Mouse (Mus musculus): ENCODE measurements around the gene Rasl11a. TPM values are rescaled to one million over a fixed set of nuclear protein-coding genes. Genes with fewer than 3 reads are reported as not detected.
"Not testable (repeated sequence)": the region's sequence is repeated elsewhere in the genome, so short reads cannot be mapped to it uniquely, and the experiment has no call there.

Rasl11a gene
- polyA plus RNA-seq, 1 experiment, result 3.8 TPM

GRCm38 (mm10) chr5:146872981-146873631, 28.2 kb downstream of the Rasl11a start:
- H3K27me3 ChIP-seq (ENCODE audit: control insufficient read depth, insufficient read depth, low read length, poor library complexity, severe bottlenecking), result no peaks in the 10 kb centered on the region
- H3K4me3 ChIP-seq (ENCODE audit: low read depth, low read length), result no peak overlapping the region
- H3K27ac ChIP-seq (ENCODE audit: insufficient read depth, low read length), result no peak overlapping the region
- H3K9me3 ChIP-seq (replicated peaks; ENCODE audit: control insufficient read depth, insufficient read depth, low read length, poor library complexity, severe bottlenecking), result no peaks in the 10 kb centered on the region; the same call in 1 of the 2 replicates
- TF ChIP-seq CTCF (IDR thresholded peaks at IDR 0.05; ENCODE audit: low read depth, low read length) (no peak), EP300 (IDR thresholded peaks at IDR 0.05; ENCODE audit: insufficient read depth, low read depth, low read length) (no peak), POLR2A (IDR thresholded peaks at IDR 0.05; ENCODE audit: insufficient read depth, low read length) (no peak)
- no peak overlapping the region for H3K9ac ChIP-seq (ENCODE audit: low read depth, poor library complexity, severe bottlenecking)
- no peaks in the 10 kb centered on the region for H3K4me1 ChIP-seq (ENCODE audit: control insufficient read depth, insufficient read depth, low read length)
- H3K36me3 ChIP-seq (ENCODE audit: control insufficient read depth, insufficient read depth, low read length, poor library complexity, severe bottlenecking), result no peaks in the 10 kb centered on the region

GRCm38 (mm10) chr5:146876024-146876423, 31.2 kb downstream of the Rasl11a start:
- no peaks in the 10 kb centered on the region for H3K27me3 ChIP-seq (ENCODE audit: control insufficient read depth, insufficient read depth, low read length, poor library complexity, severe bottlenecking)
- no peak overlapping the region for H3K9ac ChIP-seq (ENCODE audit: low read depth, poor library complexity, severe bottlenecking)
- no peak overlapping the region for H3K4me3 ChIP-seq (ENCODE audit: low read depth, low read length)
- H3K27ac ChIP-seq (ENCODE audit: insufficient read depth, low read length), result no peak overlapping the region
- no peaks in the 10 kb centered on the region for H3K36me3 ChIP-seq (ENCODE audit: control insufficient read depth, insufficient read depth, low read length, poor library complexity, severe bottlenecking)
- TF ChIP-seq CTCF (IDR thresholded peaks at IDR 0.05; ENCODE audit: low read depth, low read length), result no peak
- no peaks in the 10 kb centered on the region; the same call in 1 of the 2 replicates for H3K9me3 ChIP-seq (replicated peaks; ENCODE audit: control insufficient read depth, insufficient read depth, low read length, poor library complexity, severe bottlenecking)
- no peaks in the 10 kb centered on the region for H3K4me1 ChIP-seq (ENCODE audit: control insufficient read depth, insufficient read depth, low read length)

GRCm38 (mm10) chr5:146877882-146878281, 33.0 kb downstream of the Rasl11a start:
- not testable (repeated sequence) for H3K27ac ChIP-seq (ENCODE audit: insufficient read depth, low read length); H3K9me3 ChIP-seq (replicated peaks; ENCODE audit: control insufficient read depth, insufficient read depth, low read length, poor library complexity, severe bottlenecking); H3K4me3 ChIP-seq (ENCODE audit: low read depth, low read length); H3K27me3 ChIP-seq (ENCODE audit: control insufficient read depth, insufficient read depth, low read length, poor library complexity, severe bottlenecking); H3K36me3 ChIP-seq (ENCODE audit: control insufficient read depth, insufficient read depth, low read length, poor library complexity, severe bottlenecking); H3K4me1 ChIP-seq (ENCODE audit: control insufficient read depth, insufficient read depth, low read length); H3K9ac ChIP-seq (ENCODE audit: low read depth, poor library complexity, severe bottlenecking)

GRCm38 (mm10) chr5:146882261-146882660, 37.4 kb downstream of the Rasl11a start:
- H3K9me3 ChIP-seq (replicated peaks; ENCODE audit: control insufficient read depth, insufficient read depth, low read length, poor library complexity, severe bottlenecking), result no peaks in the 10 kb centered on the region
- no peaks in the 10 kb centered on the region for H3K4me1 ChIP-seq (ENCODE audit: control insufficient read depth, insufficient read depth, low read length)
- no peaks in the 10 kb centered on the region for H3K27me3 ChIP-seq (ENCODE audit: control insufficient read depth, insufficient read depth, low read length, poor library complexity, severe bottlenecking)
- no peak overlapping the region for H3K27ac ChIP-seq (ENCODE audit: insufficient read depth, low read length)
- no peak overlapping the region for H3K4me3 ChIP-seq (ENCODE audit: low read depth, low read length)
- TF ChIP-seq CTCF (IDR thresholded peaks at IDR 0.05; ENCODE audit: low read depth, low read length), result no peak
- no peak overlapping the region for H3K9ac ChIP-seq (ENCODE audit: low read depth, poor library complexity, severe bottlenecking)
- no peaks in the 10 kb centered on the region for H3K36me3 ChIP-seq (ENCODE audit: control insufficient read depth, insufficient read depth, low read length, poor library complexity, severe bottlenecking)

- no peak overlapping the region for H3K4me3 ChIP-seq (ENCODE audit: low read depth, low read length)
- TF ChIP-seq CTCF (IDR thresholded peaks at IDR 0.05; ENCODE audit: low read depth, low read length) (no peak), POLR2A (IDR thresholded peaks at IDR 0.05; ENCODE audit: insufficient read depth, low read length) (no peak), EP300 (IDR thresholded peaks at IDR 0.05; ENCODE audit: insufficient read depth, low read depth, low read length) (no peak)
- H3K27me3 ChIP-seq (ENCODE audit: control insufficient read depth, insufficient read depth, low read length, poor library complexity, severe bottlenecking), result no peaks in the 10 kb centered on the region
- no peaks in the 10 kb centered on the region for H3K36me3 ChIP-seq (ENCODE audit: control insufficient read depth, insufficient read depth, low read length, poor library complexity, severe bottlenecking)
- H3K9me3 ChIP-seq (replicated peaks; ENCODE audit: control insufficient read depth, insufficient read depth, low read length, poor library complexity, severe bottlenecking), result no peaks in the 10 kb centered on the region
- H3K4me1 ChIP-seq (ENCODE audit: control insufficient read depth, insufficient read depth, low read length), result no peaks in the 10 kb centered on the region
- H3K9ac ChIP-seq (ENCODE audit: low read depth, poor library complexity, severe bottlenecking), result no peak overlapping the region
- no peak overlapping the region for H3K27ac ChIP-seq (ENCODE audit: insufficient read depth, low read length)
Measured at GRCm38 (mm10) chr5:146883053-146883452, 38.2 kb downstream of the Rasl11a start.

GRCm38 (mm10) chr5:146883486-146884272, 38.8 kb downstream of the Rasl11a start:
- Histone ChIP-seq H3K27ac (ENCODE audit: insufficient read depth, low read length) (no peak overlapping the region), H3K4me1 (ENCODE audit: control insufficient read depth, insufficient read depth, low read length) (no peaks in the 10 kb centered on the region), H3K4me3 (ENCODE audit: low read depth, low read length) (no peak overlapping the region), H3K27me3 (ENCODE audit: control insufficient read depth, insufficient read depth, low read length, poor library complexity, severe bottlenecking) (no peaks in the 10 kb centered on the region; the same call in 1 of the 2 replicates), H3K9ac (ENCODE audit: low read depth, poor library complexity, severe bottlenecking) (no peak overlapping the region), H3K9me3 (replicated peaks; ENCODE audit: control insufficient read depth, insufficient read depth, low read length, poor library complexity, severe bottlenecking) (no peaks in the 10 kb centered on the region), H3K36me3 (ENCODE audit: control insufficient read depth, insufficient read depth, low read length, poor library complexity, severe bottlenecking) (no peaks in the 10 kb centered on the region)
- TF ChIP-seq EP300 (IDR thresholded peaks at IDR 0.05; ENCODE audit: insufficient read depth, low read depth, low read length) (no peak), POLR2A (IDR thresholded peaks at IDR 0.05; ENCODE audit: insufficient read depth, low read length) (no peak), CTCF (IDR thresholded peaks at IDR 0.05; ENCODE audit: low read depth, low read length) (no peak)

Measured in ES-Bruce4 (cell line).